In the genomic region with DNA sequence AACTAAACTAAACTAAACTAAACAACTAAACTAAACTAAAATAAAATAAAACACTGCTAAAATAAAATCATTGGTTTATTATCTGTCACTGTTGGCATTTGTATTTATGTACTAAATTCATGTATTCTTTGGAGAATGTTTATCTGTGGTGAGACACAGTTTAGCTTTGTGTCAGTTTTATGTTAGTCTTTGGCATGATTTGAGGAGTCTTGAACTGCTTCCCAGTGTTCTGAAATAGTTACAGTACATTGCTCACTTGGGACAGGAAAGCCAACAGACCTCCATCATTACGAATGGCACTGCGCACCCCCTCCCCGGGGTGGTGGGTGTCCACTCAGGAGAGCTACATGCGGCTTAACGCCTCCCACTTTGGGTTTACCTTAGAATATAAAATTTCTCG, we compare ENCODE assay signal across 24 mouse cellular contexts.
DNase-seq lines count a peak whose midpoint lies in the region; ATAC-seq and TF ChIP-seq lines count a peak whose summit lies in the region.
"Had no signal": no experiment of that assay in that cellular context is flagged by ENCODE, and none has a peak within 500 bp of the region (broad histone marks: within the 10 kb centered on the region; RNA-seq: fewer than 3 reads in every experiment).

No protein-coding gene starts in this region.

- peak; percentile 51; the same call in 1 of the 2 replicates for ATAC-seq in kidney, embryonic 16.5 days (ENCODE audit: low FRiP score, low TSS enrichment)
- ATAC-seq in lung, embryonic 16.5 days (ENCODE audit: low read depth) = peak; percentile 71
- no peak for ATAC-seq in lung, postnatal 0 days
- ATAC-seq: activated CD4-positive, CD25-positive, alpha-beta regulatory T cell, adult 4 months; CD4-positive, CD25-positive, alpha-beta regulatory T cell, adult 4 months; forebrain, embryonic 13.5 days; Patski had no signal

- TF ChIP-seq EP300 in lung, postnatal 0 days (IDR thresholded peaks at IDR 0.05) = no peak

- H3K27ac ChIP-seq in kidney, embryonic 16.5 days (ENCODE audit: low read length) = no peak overlapping the region
- no peak overlapping the region for H3K27ac ChIP-seq in lung, embryonic 16.5 days (ENCODE audit: low read length)
- no peak overlapping the region for H3K27ac ChIP-seq in lung, postnatal 0 days (ENCODE audit: low read length)
- H3K27ac ChIP-seq: embryonic facial prominence, embryonic 10.5 days; embryonic facial prominence, embryonic 12.5 days; forebrain, embryonic 13.5 days had no signal

- no peaks in the 10 kb centered on the region for H3K9me3 ChIP-seq in kidney, embryonic 16.5 days (ENCODE audit: low read length)
- no peaks in the 10 kb centered on the region for H3K9me3 ChIP-seq in lung, embryonic 16.5 days (ENCODE audit: control insufficient read depth, low read length)
- no peaks in the 10 kb centered on the region for H3K9me3 ChIP-seq in lung, postnatal 0 days (ENCODE audit: low read length)
- H3K9me3 ChIP-seq: embryonic facial prominence, embryonic 10.5 days; embryonic facial prominence, embryonic 12.5 days; forebrain, embryonic 13.5 days had no signal

- no peak overlapping the region for H3K4me2 ChIP-seq in kidney, embryonic 16.5 days (replicated peaks; ENCODE audit: low read depth, low read length)
- no peak overlapping the region for H3K4me2 ChIP-seq in lung, embryonic 16.5 days (ENCODE audit: low read depth, low read length)
- no peak overlapping the region for H3K4me2 ChIP-seq in lung, postnatal 0 days (replicated peaks; ENCODE audit: low read depth, low read length)
- H3K4me2 ChIP-seq: embryonic facial prominence, embryonic 12.5 days; forebrain, embryonic 13.5 days had no signal

- no peaks in the 10 kb centered on the region for H3K36me3 ChIP-seq in kidney, embryonic 16.5 days (ENCODE audit: insufficient read depth, low read length)
- no peaks in the 10 kb centered on the region for H3K36me3 ChIP-seq in lung, embryonic 16.5 days (ENCODE audit: control insufficient read depth, insufficient read depth, low read length)
- no peaks in the 10 kb centered on the region for H3K36me3 ChIP-seq in lung, postnatal 0 days (ENCODE audit: insufficient read depth, low read length)
- H3K36me3 ChIP-seq: embryonic facial prominence, embryonic 10.5 days; embryonic facial prominence, embryonic 12.5 days; G1E had no signal

- no peak overlapping the region for H3K4me3 ChIP-seq in kidney, embryonic 16.5 days (ENCODE audit: low read length)
- no peak overlapping the region for H3K4me3 ChIP-seq in lung, embryonic 16.5 days (ENCODE audit: low read length)
- no peak overlapping the region for H3K4me3 ChIP-seq in lung, postnatal 0 days (ENCODE audit: low read depth, low read length)
- H3K4me3 ChIP-seq: embryonic facial prominence, embryonic 10.5 days; embryonic facial prominence, embryonic 12.5 days; forebrain, embryonic 13.5 days had no signal

- no peaks in the 10 kb centered on the region for H3K4me1 ChIP-seq in kidney, embryonic 16.5 days (ENCODE audit: insufficient read depth, low read length)
- H3K4me1 ChIP-seq in lung, embryonic 16.5 days (replicated peaks; ENCODE audit: control insufficient read depth, insufficient read depth, low read length) = no peaks in the 10 kb centered on the region
- no peaks in the 10 kb centered on the region for H3K4me1 ChIP-seq in lung, postnatal 0 days (ENCODE audit: insufficient read depth, low read depth, low read length)
- H3K4me1 ChIP-seq: embryonic facial prominence, embryonic 10.5 days; embryonic facial prominence, embryonic 12.5 days; forebrain, embryonic 13.5 days had no signal

- H3K27me3 ChIP-seq in kidney, embryonic 16.5 days (ENCODE audit: insufficient read depth, low read length) = no peaks in the 10 kb centered on the region
- no peaks in the 10 kb centered on the region for H3K27me3 ChIP-seq in lung, embryonic 16.5 days (ENCODE audit: control insufficient read depth, insufficient read depth, low read depth, low read length)
- no peaks in the 10 kb centered on the region for H3K27me3 ChIP-seq in lung, postnatal 0 days (replicated peaks; ENCODE audit: insufficient read depth, low read length)
- H3K27me3 ChIP-seq: embryonic facial prominence, embryonic 12.5 days; forebrain, embryonic 13.5 days; Patski had no signal

- TF ChIP-seq CTCF in lung, postnatal 0 days (IDR thresholded peaks at IDR 0.05) = no peak

- H3K9ac ChIP-seq in kidney, embryonic 16.5 days (replicated peaks; ENCODE audit: low read length) = no peak overlapping the region
- H3K9ac ChIP-seq in lung, embryonic 16.5 days (ENCODE audit: low read length) = no peak overlapping the region
- H3K9ac ChIP-seq in lung, postnatal 0 days (replicated peaks; ENCODE audit: low read depth) = no peak overlapping the region
- H3K9ac ChIP-seq: embryonic facial prominence, embryonic 12.5 days; forebrain, embryonic 13.5 days had no signal

- DNase-seq in kidney, adult 11 months = no peak
- DNase-seq in kidney, postnatal 10 days = peak; percentile 13
- DNase-seq in kidney, adult 18-20 months = no peak
- DNase-seq in kidney, postnatal 4 days = peak; percentile 18 to 27
- DNase-seq in kidney, postnatal 36 days = no peak
- DNase-seq in lung, postnatal 0 days (ENCODE audit: low spot score) = no peak
- DNase-seq: adrenal gland, adult 8-10 months; adrenal gland, postnatal 14 days; adrenal gland, postnatal 36 days; B cell, adult 2 months; cerebellum, adult 11-12 months; cerebellum, adult 2 months; cerebellum, adult 9-10 months; cerebellum, postnatal 10 days; cerebellum, postnatal 25 days had no signal

- 60% methylated on average over 6 of the region's 6 CpGs for WGBS in kidney, embryonic 16.5 days
- 57% methylated on average over 6 of the region's 6 CpGs for WGBS in lung, embryonic 16.5 days
- 67% methylated on average over 6 of the region's 6 CpGs for WGBS in lung, postnatal 0 days

Comparison
In these comparisons a context has a peak if more than half of its experiments do, and no peak if none do; other contexts are left out.
1. DNase-seq: peak in kidney, postnatal 10 days (single experiment) and kidney, postnatal 4 days (2 of 2); none in kidney, adult 11 months (single experiment), kidney, adult 18-20 months (single experiment), kidney, postnatal 36 days (0 of 2) and lung, postnatal 0 days (single experiment).